Mouse (Mus musculus) liver, embryonic 16.5 days (tissue): ENCODE data around the gene Myom1. TPM values are rescaled to one million over a fixed set of nuclear protein-coding genes. Genes with fewer than 3 reads are reported as not detected.

Experiments
- ATAC-seq: fragments of 200-750 bp; cut with Nextera tagmentation; 2 replicates; pipeline ENCODE4 v1.8.0; 2017; ENCODE audit warnings: low read depth, mild to moderate bottlenecking, moderate number of reproducible peaks, moderate library complexity
- H3K27ac ChIP-seq: fragments of 300-500 bp; sonication (generic); 2 replicates; pipeline ENCODE4 v1.5.1; 2014; ENCODE audit warnings: mild to moderate bottlenecking, low read length
- H3K27me3 ChIP-seq: fragments of 300-500 bp; sonication (generic); 2 replicates; pipeline ENCODE4 v1.6.1; 2014; ENCODE audit warnings: low read depth, low read length, mixed read lengths; ENCODE audit not compliant: control insufficient read depth, insufficient read depth
- H3K36me3 ChIP-seq: fragments of 300-500 bp; sonication (generic); 2 replicates; pipeline ENCODE4 v1.6.1; 2014; ENCODE audit warnings: mild to moderate bottlenecking; ENCODE audit not compliant: control insufficient read depth, insufficient read depth
- H3K4me1 ChIP-seq: fragments of 300-500 bp; sonication (generic); 2 replicates; pipeline ENCODE4 v1.6.1; 2014; ENCODE audit warnings: low read depth, low read length, mixed read lengths; ENCODE audit not compliant: control insufficient read depth
- H3K4me2 ChIP-seq: fragments of 300-500 bp; sonication (generic); 2 replicates; pipeline ENCODE4 v1.6.1; 2014; ENCODE audit warnings: low read depth, low read length, mixed read lengths
- H3K4me3 ChIP-seq: fragments of 300-500 bp; sonication (generic); 2 replicates; pipeline ENCODE4 v1.5.1; 2014; ENCODE audit warnings: low read depth, mild to moderate bottlenecking, low read length
- H3K9ac ChIP-seq: fragments of 300-500 bp; sonication (generic); 2 replicates; pipeline ENCODE4 v1.6.1; 2014; ENCODE audit warnings: low read depth, low read length
- H3K9me3 ChIP-seq: fragments of 300-500 bp; sonication (generic); replicated peaks from 2 replicates; pipeline ENCODE4 v1.6.1; 2016; ENCODE audit warnings: low read length; ENCODE audit not compliant: control insufficient read depth
- WGBS: fragments of 180-500 bp; shearing (Covaris S2); extraction: QIAGEN DNeasy Blood & Tissue Kit; methylation state at CpG from one replicate; pipeline ENCODE4 v1.1.7; 2014; ENCODE audit not compliant: insufficient replicate concordance; 5-methylcytosine and 5-hydroxymethylcytosine counted together
- polyA plus RNA-seq: library from polyadenylated mRNA; unstranded; fragments of >200 nt; fragmentation: Nextera tagmentation; extraction: Ambion mirVana; gene quantifications from 2 replicates; pipeline ENCODE4 v1.2.1, GENCODE M21; 2015

The Myom1 gene
- polyA plus RNA-seq, 1 experiment from 2014 or later, result 3.3 TPM

DNA sequence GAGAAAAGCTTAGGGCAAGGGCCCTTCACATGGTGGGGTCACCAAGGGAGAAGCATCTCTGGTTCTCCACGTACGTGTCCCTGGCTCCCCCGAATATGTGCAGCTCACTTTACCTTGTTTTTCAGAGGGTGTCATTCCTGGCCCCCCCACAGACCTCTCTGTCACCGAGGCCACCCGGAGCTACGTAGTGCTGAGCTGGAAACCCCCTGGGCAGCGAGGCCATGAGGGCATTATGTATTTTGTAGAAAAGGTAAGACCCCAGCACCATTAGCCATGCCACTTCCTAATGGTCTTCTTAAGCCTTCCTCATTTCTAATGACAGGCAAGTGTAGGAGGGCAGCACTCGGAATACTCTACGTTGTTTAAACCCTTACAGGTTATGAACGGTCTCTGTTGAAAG is 69.5 kb downstream of the Myom1 start:
- H3K27ac ChIP-seq, result no peak overlapping the region
- no peak overlapping the region for H3K9ac ChIP-seq
- H3K36me3 ChIP-seq, result no peaks in the 10 kb centered on the region
- no peak for ATAC-seq
- no peaks in the 10 kb centered on the region for H3K9me3 ChIP-seq
- no peaks in the 10 kb centered on the region for H3K4me1 ChIP-seq
- H3K4me3 ChIP-seq, result no peak overlapping the region
- no peaks in the 10 kb centered on the region for H3K27me3 ChIP-seq
- H3K4me2 ChIP-seq, result no peak overlapping the region
- 76% methylated on average over 10 of the region's 10 CpGs for WGBS

GRCm38 (mm10) chr17:71074386-71074785 is 72.0 kb downstream of the Myom1 start:
- Histone ChIP-seq H3K4me3 (no peak overlapping the region), H3K9ac (no peak overlapping the region), H3K4me1 (no peaks in the 10 kb centered on the region), H3K27ac (no peak overlapping the region), H3K36me3 (no peaks in the 10 kb centered on the region), H3K9me3 (no peaks in the 10 kb centered on the region), H3K4me2 (no peak overlapping the region), H3K27me3 (no peaks in the 10 kb centered on the region)
- 42% methylated on average over 4 of the region's 4 CpGs for WGBS
- no peak for ATAC-seq

- Histone ChIP-seq H3K4me3 (no peak overlapping the region), H3K36me3 (no peaks in the 10 kb centered on the region), H3K4me1 (peaks cover 4% of the 10 kb centered on the region), H3K9me3 (no peaks in the 10 kb centered on the region), H3K9ac (no peak overlapping the region), H3K27me3 (no peaks in the 10 kb centered on the region), H3K4me2 (no peak overlapping the region), H3K27ac (no peak overlapping the region)
- 51% methylated on average over 7 of the region's 7 CpGs for WGBS
- no peak for ATAC-seq
Observed at GRCm38 (mm10) chr17:71081986-71082385, 79.6 kb downstream of the Myom1 start.

DNA sequence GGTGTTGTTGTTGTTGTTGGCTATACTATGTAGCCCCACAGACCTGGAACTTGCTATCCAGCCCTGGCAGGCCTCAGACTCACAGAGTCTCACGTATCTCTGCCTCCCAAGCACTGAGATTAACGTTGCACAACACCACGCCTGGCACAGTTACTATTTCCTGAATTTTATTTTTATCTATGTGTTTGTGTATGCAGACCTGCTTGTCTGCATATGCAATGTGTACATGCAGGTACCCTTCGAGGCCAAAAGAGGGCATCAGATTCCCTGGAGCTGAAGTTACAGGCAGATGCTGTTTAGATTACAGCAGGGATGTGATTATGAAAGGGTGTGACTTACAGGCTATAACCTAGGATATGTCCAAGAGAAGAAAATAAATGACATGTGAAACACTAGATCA is 84.5 kb downstream of the Myom1 start:
- Histone ChIP-seq H3K4me2 (no peak overlapping the region), H3K27ac (no peak overlapping the region), H3K9ac (no peak overlapping the region), H3K4me3 (no peak overlapping the region), H3K9me3 (no peaks in the 10 kb centered on the region), H3K27me3 (no peaks in the 10 kb centered on the region), H3K36me3 (no peaks in the 10 kb centered on the region), H3K4me1 (peaks cover 12% of the 10 kb centered on the region)
- WGBS, result 18% methylated on average over 4 of the region's 4 CpGs
- peak; percentile 7; the same call in 1 of the 2 replicates for ATAC-seq

DNA sequence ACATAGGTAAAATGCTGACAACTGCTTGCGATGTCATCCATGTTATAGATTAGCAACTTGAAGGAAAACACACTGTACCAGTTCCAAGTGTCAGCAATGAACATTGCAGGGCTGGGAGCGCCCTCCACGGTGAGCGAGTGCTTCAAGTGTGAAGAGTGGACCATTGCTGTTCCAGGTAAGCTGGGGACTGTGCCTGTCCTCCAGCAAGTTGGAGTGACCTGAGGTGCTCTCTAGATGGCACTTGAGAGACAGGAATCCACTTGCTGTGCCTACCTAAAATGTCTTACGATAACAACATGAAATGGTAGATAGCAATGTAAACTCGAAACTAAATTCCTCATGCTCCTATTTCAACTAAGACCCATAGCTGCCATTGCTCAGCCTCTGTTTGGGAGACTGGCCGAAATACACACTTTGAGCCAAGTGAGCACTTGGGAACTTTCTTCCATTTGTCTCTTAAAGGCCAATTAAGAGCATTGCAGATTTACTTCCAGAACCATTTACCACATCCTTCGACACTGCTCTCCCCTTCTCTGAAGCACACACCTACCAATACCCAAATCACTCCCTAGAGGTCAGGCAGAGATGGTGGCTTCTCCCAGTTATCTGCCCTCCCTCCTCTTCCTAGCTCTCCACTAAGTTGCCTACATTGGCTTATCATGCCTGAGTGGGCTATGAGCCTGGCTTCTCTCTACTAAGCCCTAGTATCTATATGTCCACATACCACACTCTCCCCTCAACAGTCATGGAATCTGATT is 85.1 kb downstream of the Myom1 start:
- ATAC-seq, result no peak
- WGBS, result 70% methylated on average over 8 of the region's 8 CpGs

GRCm38 (mm10) chr17:71088154-71088521 is 85.7 kb downstream of the Myom1 start:
- peak overlapping the region; percentile 63 for H3K27ac ChIP-seq
- H3K4me3 ChIP-seq, result no peak overlapping the region
- H3K9me3 ChIP-seq, result no peaks in the 10 kb centered on the region
- WGBS, result 70% methylated on average over 3 of the region's 3 CpGs
- peaks cover 12% of the 10 kb centered on the region for H3K4me1 ChIP-seq
- no peaks in the 10 kb centered on the region for H3K27me3 ChIP-seq
- H3K4me2 ChIP-seq, result no peak overlapping the region
- no peaks in the 10 kb centered on the region for H3K36me3 ChIP-seq
- no peak for ATAC-seq
- H3K9ac ChIP-seq, result no peak overlapping the region

More for the DNA sequence above, 85.1 kb downstream of the Myom1 start:
- H3K27me3 ChIP-seq, result no peaks in the 10 kb centered on the region
- H3K4me2 ChIP-seq, result no peak overlapping the region
- H3K9ac ChIP-seq, result no peak overlapping the region
- no peak overlapping the region for H3K4me3 ChIP-seq
- H3K4me1 ChIP-seq, result peaks cover 12% of the 10 kb centered on the region
- no peaks in the 10 kb centered on the region for H3K9me3 ChIP-seq
- H3K36me3 ChIP-seq, result no peaks in the 10 kb centered on the region
- peak overlapping the region; percentile 29; the same call in 1 of the 2 replicates for H3K27ac ChIP-seq

GRCm38 (mm10) chr17:71088991-71089434 is 86.6 kb downstream of the Myom1 start:
- Histone ChIP-seq H3K9ac (no peak overlapping the region), H3K27me3 (no peaks in the 10 kb centered on the region), H3K9me3 (no peaks in the 10 kb centered on the region), H3K4me3 (no peak overlapping the region), H3K27ac (peak overlapping the region; percentile 63), H3K4me2 (no peak overlapping the region), H3K4me1 (peaks cover 13% of the 10 kb centered on the region), H3K36me3 (no peaks in the 10 kb centered on the region)
- ATAC-seq, result peak; percentile 77
- 34% methylated on average over 9 of the region's 9 CpGs for WGBS

- WGBS, result 74% methylated on average over 11 of the region's 11 CpGs
- H3K9ac ChIP-seq, result no peak overlapping the region
- peak overlapping the region; percentile 83 for H3K27ac ChIP-seq
- H3K27me3 ChIP-seq, result no peaks in the 10 kb centered on the region
- no peaks in the 10 kb centered on the region for H3K9me3 ChIP-seq
- no peak overlapping the region for H3K4me3 ChIP-seq
- peaks cover 13% of the 10 kb centered on the region for H3K4me1 ChIP-seq
- peak; percentile 56 for ATAC-seq
- H3K4me2 ChIP-seq, result no peak overlapping the region
- no peaks in the 10 kb centered on the region for H3K36me3 ChIP-seq
Observed at GRCm38 (mm10) chr17:71089781-71090480, 87.5 kb downstream of the Myom1 start.

DNA sequence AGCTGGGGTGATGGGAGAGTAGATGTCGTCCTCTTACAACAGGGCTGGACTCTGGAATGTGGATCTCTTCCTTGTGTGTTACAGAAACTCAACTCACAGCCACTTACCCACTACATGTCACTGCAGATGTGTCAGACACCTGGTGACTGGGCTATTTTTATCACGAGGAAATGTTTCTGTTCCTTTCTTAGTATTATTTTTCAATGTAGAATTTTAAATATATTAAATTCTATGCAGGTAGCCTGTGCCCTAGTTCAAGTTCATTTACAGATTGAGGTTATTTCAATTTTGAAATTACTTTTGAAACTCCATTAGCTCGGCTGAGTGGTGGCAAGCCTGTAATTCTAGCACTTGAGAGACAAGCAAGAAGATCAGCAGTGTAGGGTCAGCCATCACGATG is 88.6 kb downstream of the Myom1 start:
- no peak overlapping the region for H3K9ac ChIP-seq
- no peak for ATAC-seq
- H3K9me3 ChIP-seq, result no peaks in the 10 kb centered on the region
- H3K27ac ChIP-seq, result no peak overlapping the region
- peaks cover 13% of the 10 kb centered on the region for H3K4me1 ChIP-seq
- no peaks in the 10 kb centered on the region for H3K36me3 ChIP-seq
- H3K27me3 ChIP-seq, result no peaks in the 10 kb centered on the region
- no peak overlapping the region for H3K4me3 ChIP-seq
- no peak overlapping the region for H3K4me2 ChIP-seq
- 59% methylated on average over 4 of the region's 4 CpGs for WGBS
